Mouse (Mus musculus): ENCODE measurements around the gene Tnni1.

Tnni1 gene

GRCm38 (mm10) chr1:135778780-135779535 lies at the start of gene Tnni1:
Tnni1 (plus strand) TSS chr1:135779434.
- peak; percentile 21 to 23 for DNase-seq

GRCm38 (mm10) chr1:135729821-135730220 lies 49.4 kb upstream of the Tnni1 start:
- no peak for DNase-seq

- DNase-seq: no peak
These were observed 48.9 kb upstream of the Tnni1 start for GRCm38 (mm10) chr1:135730296-135730695.

GRCm38 (mm10) chr1:135731393-135731792 lies 47.8 kb upstream of the Tnni1 start:
- DNase-seq: no peak

GRCm38 (mm10) chr1:135731897-135732684 lies 47.1 kb upstream of the Tnni1 start:
- DNase-seq: no peak

- no peak for DNase-seq
These were observed 44.9 kb upstream of the Tnni1 start for GRCm38 (mm10) chr1:135734225-135734937.

GRCm38 (mm10) chr1:135735460-135735859 lies 43.8 kb upstream of the Tnni1 start:
- DNase-seq: no peak

- no peak for DNase-seq
These were observed 34.2 kb upstream of the Tnni1 start for GRCm38 (mm10) chr1:135744987-135745386.

- no peak for DNase-seq
These were observed 33.0 kb upstream of the Tnni1 start for GRCm38 (mm10) chr1:135746248-135746647.

- DNase-seq: peak; percentile 78 to 83
These were observed 26.4 kb upstream of the Tnni1 start for GRCm38 (mm10) chr1:135752737-135753348.

GRCm38 (mm10) chr1:135755287-135755686 lies 23.9 kb upstream of the Tnni1 start:
- no peak for DNase-seq

- DNase-seq: no peak
These were observed 23.3 kb upstream of the Tnni1 start for GRCm38 (mm10) chr1:135755913-135756312.

- no peak for DNase-seq
These were observed 21.9 kb upstream of the Tnni1 start for GRCm38 (mm10) chr1:135757287-135757686.

- no peak for DNase-seq
These were observed 19.5 kb upstream of the Tnni1 start for GRCm38 (mm10) chr1:135759685-135760084.

- no peak for DNase-seq
These were observed 19.0 kb upstream of the Tnni1 start for GRCm38 (mm10) chr1:135760216-135760615.

- no peak for DNase-seq
These were observed 17.5 kb upstream of the Tnni1 start for GRCm38 (mm10) chr1:135761728-135762127.

GRCm38 (mm10) chr1:135763503-135764205 lies 15.6 kb upstream of the Tnni1 start:
- no peak for DNase-seq

GRCm38 (mm10) chr1:135764206-135764528 lies 15.1 kb upstream of the Tnni1 start:
- no peak for DNase-seq

- DNase-seq: peak; percentile 55 to 60
These were observed 13.3 kb upstream of the Tnni1 start, which contains the start of gene Phlda3 for GRCm38 (mm10) chr1:135765645-135766591. Phlda3 (plus strand) TSS chr1:135766119.

GRCm38 (mm10) chr1:135766592-135767306 lies 12.5 kb upstream of the Tnni1 start:
- DNase-seq: no peak
